Mouse (Mus musculus): ENCODE data around the gene Mgl2. TPM values are rescaled to one million over a fixed set of nuclear protein-coding genes. Genes with fewer than 3 reads are reported as not detected.
"Not testable (repeated sequence)": the region's sequence is repeated elsewhere in the genome, so short reads cannot be mapped to it uniquely, and the experiment has no call there.

Gene Mgl2
- 1 to 10 TPM in 1 of 2 experiments, under 1 TPM in 1; 0.94 to 3.3 TPM for total RNA-seq (2021)
- long read RNA-seq, experiment 1, partial matches to known transcripts: 0 of 4 reads
- long read RNA-seq, experiment 1, other reads (novel, unspliced or antisense): 2 of 4 reads
- long read RNA-seq, experiment 2, partial matches to known transcripts: 0 of 1 reads
- long read RNA-seq, experiment 2, other reads (novel, unspliced or antisense): 1 of 1 reads

GRCm38 (mm10) chr11:70129926-70130379 is at the start of gene Mgl2:
TSS of gene Mgl2 (plus strand) at chr11:70130329.
- DNase-seq: no peak
- no peak for TF ChIP-seq CTCF (IDR thresholded peaks at IDR 0.05)
- H3K27ac ChIP-seq: no peak within 1 kb of the TSS
- intact Hi-C loops (cut with DNase I): no loop called here
- peak within 1 kb of the TSS; percentile 40 for H3K4me3 ChIP-seq

GRCm38 (mm10) chr11:70080803-70081590 is 49.1 kb upstream of the Mgl2 start:
- intact Hi-C loops (cut with DNase I): no loop called here
- Histone ChIP-seq H3K27ac (no peak overlapping the region), H3K4me3 (no peak overlapping the region)
- no peak for TF ChIP-seq CTCF (IDR thresholded peaks at IDR 0.05)
- DNase-seq: no peak

- no peak overlapping the region for H3K27ac ChIP-seq
- intact Hi-C loops (cut with DNase I): no loop called here
- peak; percentile 33 for DNase-seq
- no peak for TF ChIP-seq CTCF (IDR thresholded peaks at IDR 0.05)
- no peak overlapping the region for H3K4me3 ChIP-seq
These were observed 45.6 kb upstream of the Mgl2 start for GRCm38 (mm10) chr11:70084563-70084962.

- peak; percentile 62 for DNase-seq
- intact Hi-C loops (cut with DNase I): no loop called here
- Histone ChIP-seq H3K4me3 (no peak within 1 kb of the TSS), H3K27ac (peak within 1 kb of the TSS; percentile 31)
- no peak for TF ChIP-seq CTCF (IDR thresholded peaks at IDR 0.05)
These were observed 37.9 kb upstream of the Mgl2 start, which contains the start of gene Asgr2 for GRCm38 (mm10) chr11:70091986-70092783. TSS of gene Asgr2 (plus strand) at chr11:70092644.

- H3K27ac ChIP-seq: no peak overlapping the region
- H3K4me3 ChIP-seq: no peak overlapping the region
- intact Hi-C loops (cut with DNase I): no loop called here
- TF ChIP-seq CTCF (IDR thresholded peaks at IDR 0.05): no peak
- DNase-seq: no peak
These were observed 32.7 kb upstream of the Mgl2 start for GRCm38 (mm10) chr11:70097396-70097795.

GRCm38 (mm10) chr11:70099102-70099501 is 31.0 kb upstream of the Mgl2 start:
- DNase-seq: no peak
- intact Hi-C loops (cut with DNase I): no loop called here
- H3K27ac ChIP-seq: no peak overlapping the region
- H3K4me3 ChIP-seq: no peak overlapping the region
- no peak for TF ChIP-seq CTCF (IDR thresholded peaks at IDR 0.05)

GRCm38 (mm10) chr11:70099809-70100208 is 30.3 kb upstream of the Mgl2 start:
- DNase-seq: no peak
- H3K27ac ChIP-seq: no peak overlapping the region
- H3K4me3 ChIP-seq: no peak overlapping the region
- no peak for TF ChIP-seq CTCF (IDR thresholded peaks at IDR 0.05)
- intact Hi-C loops (cut with DNase I): no loop called here

- TF ChIP-seq CTCF (IDR thresholded peaks at IDR 0.05): no peak
- Histone ChIP-seq H3K4me3 (no peak overlapping the region), H3K27ac (no peak overlapping the region)
- intact Hi-C loops (cut with DNase I): no loop called here
- DNase-seq: no peak
These were observed 26.3 kb upstream of the Mgl2 start for GRCm38 (mm10) chr11:70103701-70104315.

- TF ChIP-seq CTCF (IDR thresholded peaks at IDR 0.05): no peak
- no peak for DNase-seq
- H3K27ac ChIP-seq: no peak overlapping the region
- intact Hi-C loops (cut with DNase I): no loop called here
- H3K4me3 ChIP-seq: no peak overlapping the region
These were observed 23.0 kb upstream of the Mgl2 start for GRCm38 (mm10) chr11:70107085-70107484.

- H3K4me3 ChIP-seq: no peak overlapping the region
- TF ChIP-seq CTCF (IDR thresholded peaks at IDR 0.05): peak; percentile 66
- intact Hi-C loops (cut with DNase I): no loop called here
- H3K27ac ChIP-seq: no peak overlapping the region
- DNase-seq: peak; percentile 31
These were observed 20.0 kb upstream of the Mgl2 start for GRCm38 (mm10) chr11:70110146-70110545.

- H3K27ac ChIP-seq: no peak overlapping the region
- DNase-seq: peak; percentile 32
- TF ChIP-seq CTCF (IDR thresholded peaks at IDR 0.05): no peak
- no peak overlapping the region for H3K4me3 ChIP-seq
- intact Hi-C loops (cut with DNase I): no loop called here
These were observed 15.6 kb upstream of the Mgl2 start for GRCm38 (mm10) chr11:70114562-70114961.

GRCm38 (mm10) chr11:70115901-70116300 is 14.2 kb upstream of the Mgl2 start:
- DNase-seq: no peak
- intact Hi-C loops (cut with DNase I): no loop called here
- TF ChIP-seq CTCF (IDR thresholded peaks at IDR 0.05): no peak
- Histone ChIP-seq H3K4me3 (no peak overlapping the region), H3K27ac (no peak overlapping the region)

- DNase-seq; H3K27ac ChIP-seq; intact Hi-C loops (cut with DNase I); H3K4me3 ChIP-seq: not testable (repeated sequence)
These were observed 4.9 kb downstream of the Mgl2 start for GRCm38 (mm10) chr11:70135001-70135400.

- intact Hi-C loops (cut with DNase I); H3K27ac ChIP-seq; DNase-seq; H3K4me3 ChIP-seq: not testable (repeated sequence)
These were observed 5.8 kb downstream of the Mgl2 start for GRCm38 (mm10) chr11:70135925-70136324.
